15 mouse cellular contexts compared by ENCODE assay signal in the genomic region with DNA sequence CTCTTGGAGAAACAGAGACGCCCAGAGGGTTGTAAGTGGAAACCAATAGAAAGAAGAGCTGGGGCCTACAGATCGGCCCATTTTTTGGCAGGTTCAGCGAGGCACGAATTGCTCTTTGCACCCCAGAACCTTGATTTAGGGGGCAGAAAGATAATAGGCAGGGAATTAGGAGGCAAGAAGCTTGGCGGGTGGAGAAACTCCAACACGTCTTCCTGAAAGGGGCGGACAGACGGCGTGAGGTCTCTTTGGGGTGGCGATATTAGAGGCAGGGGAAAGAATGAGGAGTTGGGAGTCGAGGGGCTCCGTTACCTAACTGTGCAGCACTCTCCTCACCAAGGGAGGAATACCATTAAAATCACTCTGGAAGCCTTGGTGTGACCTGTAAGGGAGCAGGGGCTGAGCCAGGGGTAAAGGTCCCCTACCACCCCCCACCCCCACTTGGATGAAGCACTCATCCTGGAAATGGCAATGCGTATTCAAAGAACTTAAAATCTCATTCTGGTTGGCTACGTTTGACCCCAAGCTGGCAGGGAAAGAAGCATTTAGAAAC. TPM values are rescaled to one million over a fixed set of nuclear protein-coding genes. Genes with fewer than 3 reads are reported as not detected.
A peak's percentile ranks its signal among the peaks of the same experiment; 100 is the strongest.
DNase-seq lines count a peak whose midpoint lies in the region; ATAC-seq and TF ChIP-seq lines count a peak whose summit lies in the region.
"Had no signal": no experiment of that assay in that cellular context is flagged by ENCODE, and none has a peak within 500 bp of the region (broad histone marks: within the 10 kb centered on the region; RNA-seq: fewer than 3 reads in every experiment).

No protein-coding gene starts in this region.

- no peak for ATAC-seq in heart, embryonic 16.5 days (replicated peaks; ENCODE audit: extremely low read depth, insufficient read depth, low FRiP score)
- no peak for ATAC-seq in limb, embryonic 13.5 days (ENCODE audit: low FRiP score, low read depth)

- TF ChIP-seq POLR2A in bone marrow macrophage, adult 2 months (IDR thresholded peaks at IDR 0.05; ENCODE audit: borderline replicate concordance, low read depth, low read length): no peak

- no peak overlapping the region for H3K27ac ChIP-seq in heart, embryonic 16.5 days (ENCODE audit: low read length)
- no peak overlapping the region for H3K27ac ChIP-seq in bone marrow macrophage, adult 2 months (ENCODE audit: insufficient read depth, low read depth, low read length)
- no peak overlapping the region for H3K27ac ChIP-seq in limb, embryonic 13.5 days
- H3K27ac ChIP-seq: neural tube, embryonic 12.5 days had no signal

- no peak for DNase-seq in heart, postnatal 14 days
- DNase-seq in urinary bladder, postnatal 36 days (ENCODE audit: low spot score in 2 of 2): no peak
- DNase-seq in urinary bladder, postnatal 4 days (ENCODE audit: low spot score in 2 of 2): no peak
- DNase-seq: cerebellum, adult 11-12 months had no signal

- peaks cover 24% of the 10 kb centered on the region for H3K4me1 ChIP-seq in heart, embryonic 16.5 days (ENCODE audit: control insufficient read depth, insufficient read depth, low read length)
- peaks cover 62% of the 10 kb centered on the region for H3K4me1 ChIP-seq in E14TG2a.4 (replicated peaks; ENCODE audit: low read depth, low read length)
- H3K4me1 ChIP-seq in bone marrow macrophage, adult 2 months (ENCODE audit: control insufficient read depth, insufficient read depth, low read length): no peaks in the 10 kb centered on the region
- H3K4me1 ChIP-seq in limb, embryonic 13.5 days: peaks cover 43% of the 10 kb centered on the region

- H3K27me3 ChIP-seq in heart, embryonic 16.5 days (ENCODE audit: control insufficient read depth, insufficient read depth, low read length): peaks cover 76% of the 10 kb centered on the region
- H3K27me3 ChIP-seq in E14TG2a.4 (ENCODE audit: insufficient read depth, low read length): peaks cover 94% of the 10 kb centered on the region
- peaks cover 95% of the 10 kb centered on the region for H3K27me3 ChIP-seq in limb, embryonic 13.5 days

- no peak for TF ChIP-seq CTCF in E14TG2a.4 (conservative IDR thresholded peaks at IDR 0.05; ENCODE audit: low read length)
- TF ChIP-seq CTCF in bone marrow macrophage, adult 2 months (IDR thresholded peaks at IDR 0.05; ENCODE audit: low read depth, low read length): 0 out of 2 replicates have a peak, but pooled peaks have one; percentile 5

- H3K9me3 ChIP-seq in heart, embryonic 16.5 days (replicated peaks; ENCODE audit: control insufficient read depth, low read length): no peaks in the 10 kb centered on the region
- H3K9me3 ChIP-seq in E14TG2a.4 (ENCODE audit: low read length): no peaks in the 10 kb centered on the region
- no peaks in the 10 kb centered on the region for H3K9me3 ChIP-seq in limb, embryonic 13.5 days
- H3K9me3 ChIP-seq: neural tube, embryonic 12.5 days had no signal

- H3K9ac ChIP-seq in heart, embryonic 16.5 days (ENCODE audit: low read length): no peak overlapping the region
- H3K9ac ChIP-seq in limb, embryonic 13.5 days: no peak overlapping the region
- H3K9ac ChIP-seq: neural tube, embryonic 12.5 days had no signal

- no peaks in the 10 kb centered on the region for H3K36me3 ChIP-seq in heart, embryonic 16.5 days (ENCODE audit: control insufficient read depth, insufficient read depth)
- H3K36me3 ChIP-seq in E14TG2a.4 (ENCODE audit: insufficient read depth, low read length): no peaks in the 10 kb centered on the region
- H3K36me3 ChIP-seq in limb, embryonic 13.5 days: no peaks in the 10 kb centered on the region
- H3K36me3 ChIP-seq: G1E; neural tube, embryonic 12.5 days had no signal

- 5% methylated on average over 14 of the region's 14 CpGs for WGBS in heart, embryonic 16.5 days
- WGBS in limb, embryonic 13.5 days: 3% methylated on average over 14 of the region's 14 CpGs

- no peak overlapping the region; the same call in 1 of the 2 replicates for H3K4me2 ChIP-seq in heart, embryonic 16.5 days (ENCODE audit: low read depth, low read length)
- peak overlapping the region; percentile 81 for H3K4me2 ChIP-seq in limb, embryonic 13.5 days (replicated peaks)

- intact Hi-C loops in heart, postnatal 14 days (cut with DNase I): no loop called here

- peak overlapping the region; percentile 55; the same call in 1 of the 2 replicates for H3K4me3 ChIP-seq in heart, embryonic 16.5 days (ENCODE audit: low read length)
- H3K4me3 ChIP-seq in E14TG2a.4 (replicated peaks; ENCODE audit: low read length): peak overlapping the region; percentile 60
- H3K4me3 ChIP-seq in bone marrow macrophage, adult 2 months (ENCODE audit: insufficient read depth, low read length): peak overlapping the region; percentile 61; the same call in 1 of the 2 replicates
- H3K4me3 ChIP-seq in limb, embryonic 13.5 days: peak overlapping the region; percentile 49
- H3K4me3 ChIP-seq: erythroblast, embryonic 14.5 days had no signal

RNA-seq across cellular contexts. Expression of gene Foxb2, which starts 1.5 kb away (rescaled TPM):
- polyA plus RNA-seq in heart, embryonic 16.5 days (2015; fragmentation: Nextera tagmentation; extraction: Ambion mirVana): not detected in 2 replicates
- not detected for total RNA-seq in heart, postnatal 14 days (2021)
- not detected in 2 replicates for polyA plus RNA-seq in bone marrow macrophage, adult 2 months (2012; ENCODE audit: insufficient read depth, insufficient read length, missing spikeins)
- polyA plus RNA-seq in limb, embryonic 13.5 days (2015; fragmentation: Nextera tagmentation; extraction: Ambion mirVana): 0.13 TPM in 1 of 2 replicates, not detected in the other
- total RNA-seq: adrenal gland, adult 18-20 months; hematopoietic stem cell, adult 5-6 weeks; layer of hippocampus, postnatal 25 days had no signal
- polyA plus RNA-seq: erythroblast, embryonic 14.5 days; G1E; lung, embryonic 16.5 days had no signal
